Mouse (Mus musculus) MEL (cell line): ENCODE results near the gene Lzts2.

ENCODE experiments used
- CTCF ChIP-seq, 3 experiments: IDR thresholded peaks in 2 of 3; conservative IDR thresholded peaks in 1 of 3; 2 replicates each; pipeline ENCODE4 v1.5.1; 2011 to 2012; ENCODE audit warnings: low read length in 3 of 3, low read depth in 2 of 3, mild to moderate bottlenecking in 2 of 3, improper control_type of control experiment in 1 of 3, inconsistent platforms in 1 of 3, mixed read lengths in 1 of 3, moderate library complexity in 1 of 3; ENCODE audit not compliant: control insufficient read depth in 1 of 3, insufficient read depth in 1 of 3, poor library complexity in 1 of 3, severe bottlenecking in 1 of 3
- GABPA ChIP-seq: IDR thresholded peaks from 2 replicates; pipeline ENCODE4 v1.6.1; 2012; ENCODE audit warnings: low read depth, mild to moderate bottlenecking, inconsistent platforms, low read length, improper control_type of control experiment, moderate library complexity
- MYB ChIP-seq: IDR thresholded peaks from 2 replicates; pipeline ENCODE4 v1.6.1; 2011; ENCODE audit warnings: mild to moderate bottlenecking, low read depth, low read length, improper control_type of control experiment
- POLR2A ChIP-seq, 2 experiments: IDR thresholded peaks; 2 replicates each; pipeline ENCODE4 v1.6.1; 2011 to 2012; ENCODE audit warnings: low read length in 2 of 2, mild to moderate bottlenecking in 2 of 2, control low read depth in 1 of 2, improper control_type of control experiment in 1 of 2, low read depth in 1 of 2, moderate library complexity in 1 of 2; ENCODE audit not compliant: control insufficient read depth in 1 of 2, insufficient read depth in 1 of 2, poor library complexity in 1 of 2

GRCm38 (mm10) chr19:45049523-45049922 lies 35.3 kb downstream of the Lzts2 start:
- TF ChIP-seq GABPA = no peak
- TF ChIP-seq CTCF (IDR thresholded peaks at IDR 0.05 in 2 of 3, conservative IDR thresholded peaks at IDR 0.05 in 1 of 3; ENCODE audit: control insufficient read depth in 1 of 3, insufficient read depth in 1 of 3, low read depth in 2 of 3, low read length in 3 of 3, poor library complexity in 1 of 3, severe bottlenecking in 1 of 3) = no peak
- TF ChIP-seq POLR2A (IDR thresholded peaks at IDR 0.05; ENCODE audit: control insufficient read depth in 1 of 2, insufficient read depth in 1 of 2, low read depth in 1 of 2, low read length in 2 of 2, poor library complexity in 1 of 2) = no peak
- no peak for TF ChIP-seq MYB
